Mouse (Mus musculus): ENCODE results near the gene Lmbr1l. TPM values are rescaled to one million over a fixed set of nuclear protein-coding genes. Genes with fewer than 3 reads are reported as not detected.

Gene Lmbr1l
- polyA plus RNA-seq, 1 experiment from 2014 or later: 22.5 TPM

DNA sequence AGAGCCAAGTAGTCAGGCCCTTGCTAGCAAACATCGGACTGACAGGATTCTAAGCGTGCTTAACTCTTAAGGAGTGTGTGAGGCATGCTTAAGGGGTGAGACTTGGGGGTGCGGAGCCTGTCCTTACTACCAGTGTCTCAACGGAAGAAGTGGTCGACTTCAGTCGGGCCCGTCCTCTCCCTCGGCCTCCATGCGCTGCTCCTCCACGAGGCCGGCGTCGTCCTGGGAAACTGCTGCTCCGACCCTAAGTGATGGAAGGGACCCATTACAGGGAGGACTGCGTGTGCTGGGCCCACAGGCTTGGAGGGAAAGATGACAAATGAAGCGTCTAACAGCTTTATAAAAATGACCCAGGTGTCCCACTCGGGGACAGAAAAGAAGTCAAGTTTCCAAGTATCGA is 57.1 kb downstream of the Lmbr1l start:
- no peak for ATAC-seq (ENCODE audit: low FRiP score, low read depth)
- 94% methylated on average over 18 of the region's 18 CpGs for WGBS
- Histone ChIP-seq H3K4me2 (replicated peaks) (no peak overlapping the region), H3K4me1 (no peaks in the 10 kb centered on the region), H3K27ac (no peak overlapping the region), H3K27me3 (no peaks in the 10 kb centered on the region), H3K36me3 (peaks cover 100% of the 10 kb centered on the region), H3K9me3 (no peaks in the 10 kb centered on the region), H3K4me3 (no peak overlapping the region), H3K9ac (no peak overlapping the region)

DNA sequence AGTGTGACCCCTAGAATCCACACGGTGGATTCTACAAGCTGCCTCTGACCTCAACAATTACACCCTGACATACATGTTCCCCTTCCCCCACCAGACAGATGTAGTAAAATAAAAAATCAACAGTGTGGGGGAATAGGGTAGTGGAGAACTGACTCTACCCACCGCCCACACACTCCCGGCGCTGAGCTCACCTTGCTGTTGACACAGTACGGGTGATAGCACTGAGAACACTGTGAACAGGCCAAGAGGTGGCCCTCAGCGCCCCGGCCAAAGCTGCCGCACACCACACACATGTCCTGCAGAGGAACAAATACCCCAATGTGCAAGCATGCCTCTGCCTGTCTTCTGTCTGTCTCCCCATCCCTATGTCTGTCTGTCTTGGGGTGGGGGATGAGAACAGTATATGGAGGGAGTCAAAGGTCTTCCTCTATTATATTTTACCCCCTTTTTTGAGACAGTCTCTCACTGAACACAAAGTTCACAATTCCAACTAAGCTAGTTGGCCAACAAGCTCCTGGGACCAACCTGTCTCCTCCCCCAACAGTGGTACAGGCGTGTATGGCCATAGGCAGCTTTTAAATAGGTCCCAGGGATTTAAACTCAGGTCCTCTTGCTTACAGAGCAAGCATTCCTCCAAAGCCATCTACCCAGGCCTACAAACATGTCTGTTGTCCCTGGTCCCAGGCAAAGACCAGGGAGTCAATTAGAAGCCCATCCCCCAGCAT is 58.5 kb downstream of the Lmbr1l start:
- WGBS: 88% methylated on average over 9 of the region's 9 CpGs
- no peak overlapping the region for H3K9ac ChIP-seq
- no peak overlapping the region for H3K27ac ChIP-seq

DNA sequence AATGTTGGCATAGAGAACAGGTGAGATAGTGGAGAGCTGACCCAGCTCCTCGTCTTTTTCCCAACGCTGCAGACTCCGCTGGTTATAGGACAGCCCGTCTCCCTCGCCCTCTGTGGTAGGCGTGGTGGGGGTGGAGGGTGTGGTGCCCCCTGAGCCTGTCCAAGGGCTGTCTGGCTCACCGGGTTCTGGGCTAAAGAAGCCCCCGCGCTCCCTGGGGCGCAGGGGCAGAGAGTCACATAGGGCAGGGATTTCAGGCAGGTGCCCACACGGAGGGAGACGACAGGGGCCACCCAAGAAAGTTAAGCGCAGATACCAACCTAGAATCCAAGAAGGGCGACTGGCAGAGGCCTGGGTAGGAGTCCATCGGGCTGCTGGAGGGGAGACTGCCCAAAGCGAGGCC is 63.8 kb downstream of the Lmbr1l start:
- no peak for ATAC-seq (ENCODE audit: low FRiP score, low read depth)
- Histone ChIP-seq H3K27ac (no peak overlapping the region), H3K4me1 (no peaks in the 10 kb centered on the region), H3K9ac (no peak overlapping the region), H3K9me3 (no peaks in the 10 kb centered on the region), H3K36me3 (peaks cover 100% of the 10 kb centered on the region), H3K27me3 (no peaks in the 10 kb centered on the region), H3K4me2 (replicated peaks) (no peak overlapping the region), H3K4me3 (no peak overlapping the region)
- WGBS: 92% methylated on average over 16 of the region's 16 CpGs

More for the DNA sequence above, 58.5 kb downstream of the Lmbr1l start:
- no peak overlapping the region for H3K4me3 ChIP-seq
- no peaks in the 10 kb centered on the region for H3K27me3 ChIP-seq
- peaks cover 100% of the 10 kb centered on the region for H3K36me3 ChIP-seq
- H3K9me3 ChIP-seq: no peaks in the 10 kb centered on the region
- no peak overlapping the region for H3K4me2 ChIP-seq (replicated peaks)
- no peaks in the 10 kb centered on the region for H3K4me1 ChIP-seq
- no peak for ATAC-seq (ENCODE audit: low FRiP score, low read depth)

Other genes starting within 250 kb of the Lmbr1l start
- 0.87 and 1.1 TPM in 2 replicates for gene Rnd1, start 240.8 kb downstream of the Lmbr1l start, polyA plus RNA-seq (2015; fragmentation: Nextera tagmentation; extraction: Ambion mirVana)
- gene Ccdc65, start 210.0 kb downstream of the Lmbr1l start, polyA plus RNA-seq (2015; fragmentation: Nextera tagmentation; extraction: Ambion mirVana): 0.87 and 0.90 TPM in 2 replicates
- gene Fkbp11, start 190.0 kb downstream of the Lmbr1l start, polyA plus RNA-seq (2015; fragmentation: Nextera tagmentation; extraction: Ambion mirVana): 50.8 and 51.5 TPM in 2 replicates
- gene Arf3, start 155.0 kb downstream of the Lmbr1l start, polyA plus RNA-seq (2015; fragmentation: Nextera tagmentation; extraction: Ambion mirVana): 39.1 and 41.0 TPM in 2 replicates
- 2.1 and 2.4 TPM in 2 replicates for gene Wnt10b, start 140.1 kb downstream of the Lmbr1l start, polyA plus RNA-seq (2015; fragmentation: Nextera tagmentation; extraction: Ambion mirVana)
- not detected in 2 replicates for gene Wnt1, start 128.4 kb downstream of the Lmbr1l start, polyA plus RNA-seq (2015; fragmentation: Nextera tagmentation; extraction: Ambion mirVana)
- gene Ddn, start 108.7 kb downstream of the Lmbr1l start, polyA plus RNA-seq (2015; fragmentation: Nextera tagmentation; extraction: Ambion mirVana): 0.05 TPM in 1 of 2 replicates, not detected in the other
- gene Prkag1, start 86.7 kb downstream of the Lmbr1l start, polyA plus RNA-seq (2015; fragmentation: Nextera tagmentation; extraction: Ambion mirVana): 93.4 and 94.5 TPM in 2 replicates
- 14.7 and 14.9 TPM in 2 replicates for gene Kmt2d, start 47.0 kb downstream of the Lmbr1l start, polyA plus RNA-seq (2015; fragmentation: Nextera tagmentation; extraction: Ambion mirVana)
- 18.4 and 20.1 TPM in 2 replicates for gene Rhebl1, start 23.7 kb downstream of the Lmbr1l start, polyA plus RNA-seq (2015; fragmentation: Nextera tagmentation; extraction: Ambion mirVana)
- 0.59 and 0.80 TPM in 2 replicates for gene Dhh, start 19.7 kb downstream of the Lmbr1l start, polyA plus RNA-seq (2015; fragmentation: Nextera tagmentation; extraction: Ambion mirVana)
- gene Tuba1b, start 16.3 kb upstream of the Lmbr1l start, polyA plus RNA-seq (2015; fragmentation: Nextera tagmentation; extraction: Ambion mirVana): 1,632 and 1,683 TPM in 2 replicates
- not detected in 2 replicates for gene Gm49450, start 35.3 kb upstream of the Lmbr1l start, polyA plus RNA-seq (2015; fragmentation: Nextera tagmentation; extraction: Ambion mirVana)
- 1,398 and 1,426 TPM in 2 replicates for gene Tuba1a, start 35.5 kb upstream of the Lmbr1l start, polyA plus RNA-seq (2015; fragmentation: Nextera tagmentation; extraction: Ambion mirVana)
- gene Tuba1c, start 111.7 kb upstream of the Lmbr1l start, polyA plus RNA-seq (2015; fragmentation: Nextera tagmentation; extraction: Ambion mirVana): 143 and 149 TPM in 2 replicates
- gene Prph, start 136.9 kb upstream of the Lmbr1l start, polyA plus RNA-seq (2015; fragmentation: Nextera tagmentation; extraction: Ambion mirVana): 1.0 and 1.2 TPM in 2 replicates
- 36.2 and 37.5 TPM in 2 replicates for gene Troap, start 156.3 kb upstream of the Lmbr1l start, polyA plus RNA-seq (2015; fragmentation: Nextera tagmentation; extraction: Ambion mirVana)
- gene C1ql4, start 169.6 kb upstream of the Lmbr1l start, polyA plus RNA-seq (2015; fragmentation: Nextera tagmentation; extraction: Ambion mirVana): not detected in 2 replicates
- gene Dnajc22, start 174.9 kb upstream of the Lmbr1l start, polyA plus RNA-seq (2015; fragmentation: Nextera tagmentation; extraction: Ambion mirVana): 0.83 and 1.0 TPM in 2 replicates
- gene Spats2, start 207.7 kb upstream of the Lmbr1l start, polyA plus RNA-seq (2015; fragmentation: Nextera tagmentation; extraction: Ambion mirVana): 50.3 and 50.5 TPM in 2 replicates